Mouse (Mus musculus): ENCODE measurements around the gene Glis2. TPM values are rescaled to one million over a fixed set of nuclear protein-coding genes. Genes with fewer than 3 reads are reported as not detected.

Gene Glis2
- polyA plus RNA-seq, 1 experiment = 3.7 TPM

DNA sequence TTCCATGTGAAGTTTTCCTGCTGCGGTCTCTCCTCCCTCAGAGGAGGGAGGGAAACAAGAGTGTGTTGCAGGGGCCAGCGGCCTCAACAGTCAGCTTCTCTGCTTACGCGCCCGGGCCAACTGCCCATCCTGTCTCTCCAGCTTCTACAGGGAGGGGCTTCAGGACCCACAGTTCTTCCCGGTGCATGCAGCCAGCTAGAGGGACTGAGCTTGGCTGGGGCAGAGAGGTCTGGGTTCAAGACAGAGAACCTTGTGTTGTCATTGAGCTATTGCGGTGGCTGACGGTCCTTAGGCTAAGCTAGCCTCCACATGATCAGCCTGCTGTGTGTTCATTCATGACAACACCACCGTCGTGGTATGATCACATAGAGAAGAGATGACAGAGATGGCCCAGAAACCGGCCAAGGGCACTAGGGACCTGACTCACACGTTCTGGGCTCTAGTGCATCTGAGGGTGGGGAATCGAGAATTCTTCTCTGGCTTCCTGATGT, 53.2 kb downstream of the Glis2 start:
- TF ChIP-seq CTCF (IDR thresholded peaks at IDR 0.05; ENCODE audit: control insufficient read depth, insufficient read depth, insufficient replicate concordance, low read depth, low read length) (no peak), POLR2A (IDR thresholded peaks at IDR 0.05; ENCODE audit: control insufficient read depth, low read depth, low read length) (no peak)
- H3K4me1 ChIP-seq (ENCODE audit: control insufficient read depth, insufficient read depth, low read length) = peaks cover 22% of the 10 kb centered on the region
- no peak overlapping the region for H3K4me3 ChIP-seq (ENCODE audit: control insufficient read depth, low read depth, low read length)
- no peaks in the 10 kb centered on the region for H3K27me3 ChIP-seq (ENCODE audit: control insufficient read depth, insufficient read depth, low read length)
- H3K27ac ChIP-seq (ENCODE audit: control insufficient read depth, insufficient read depth, low read depth, low read length) = no peak overlapping the region
- H3K36me3 ChIP-seq (ENCODE audit: control insufficient read depth, insufficient read depth, low read length) = no peaks in the 10 kb centered on the region

DNA sequence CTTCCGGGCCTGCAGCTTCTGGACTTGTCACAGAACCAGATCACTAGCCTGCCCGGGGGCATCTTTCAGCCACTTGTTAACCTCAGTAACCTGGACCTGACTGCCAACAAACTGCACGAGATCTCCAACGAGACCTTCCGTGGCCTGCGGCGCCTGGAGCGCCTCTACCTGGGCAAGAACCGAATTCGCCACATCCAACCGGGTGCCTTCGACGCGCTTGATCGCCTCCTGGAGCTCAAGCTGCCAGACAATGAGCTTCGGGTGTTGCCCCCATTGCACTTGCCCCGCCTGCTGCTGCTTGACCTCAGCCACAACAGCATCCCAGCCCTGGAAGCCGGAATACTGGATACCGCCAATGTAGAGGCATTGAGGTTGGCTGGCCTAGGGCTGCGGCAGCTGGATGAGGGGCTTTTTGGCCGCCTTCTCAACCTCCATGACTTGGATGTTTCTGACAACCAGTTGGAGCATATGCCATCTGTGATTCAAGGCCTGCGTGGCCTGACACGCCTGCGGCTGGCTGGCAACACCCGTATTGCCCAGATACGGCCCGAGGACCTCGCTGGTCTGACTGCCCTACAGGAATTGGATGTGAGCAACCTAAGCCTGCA, 54.0 kb downstream of the Glis2 start:
- TF ChIP-seq POLR2A (IDR thresholded peaks at IDR 0.05; ENCODE audit: control insufficient read depth, low read depth, low read length) (no peak), CTCF (IDR thresholded peaks at IDR 0.05; ENCODE audit: control insufficient read depth, insufficient read depth, insufficient replicate concordance, low read depth, low read length) (no peak)
- H3K4me1 ChIP-seq (ENCODE audit: control insufficient read depth, insufficient read depth, low read length) = peaks cover 15% of the 10 kb centered on the region
- H3K4me3 ChIP-seq (ENCODE audit: control insufficient read depth, low read depth, low read length) = no peak overlapping the region
- no peak overlapping the region for H3K27ac ChIP-seq (ENCODE audit: control insufficient read depth, insufficient read depth, low read depth, low read length)
- H3K27me3 ChIP-seq (ENCODE audit: control insufficient read depth, insufficient read depth, low read length) = no peaks in the 10 kb centered on the region
- no peaks in the 10 kb centered on the region for H3K36me3 ChIP-seq (ENCODE audit: control insufficient read depth, insufficient read depth, low read length)

GRCm38 (mm10) chr16:4649211-4649610, 54.7 kb downstream of the Glis2 start:
- H3K4me1 ChIP-seq (ENCODE audit: control insufficient read depth, insufficient read depth, low read length) = peaks cover 15% of the 10 kb centered on the region
- TF ChIP-seq POLR2A (IDR thresholded peaks at IDR 0.05; ENCODE audit: control insufficient read depth, low read depth, low read length) (no peak), CTCF (IDR thresholded peaks at IDR 0.05; ENCODE audit: control insufficient read depth, insufficient read depth, insufficient replicate concordance, low read depth, low read length) (no peak)
- no peak overlapping the region for H3K4me3 ChIP-seq (ENCODE audit: control insufficient read depth, low read depth, low read length)
- H3K27me3 ChIP-seq (ENCODE audit: control insufficient read depth, insufficient read depth, low read length) = no peaks in the 10 kb centered on the region
- no peaks in the 10 kb centered on the region for H3K36me3 ChIP-seq (ENCODE audit: control insufficient read depth, insufficient read depth, low read length)
- H3K27ac ChIP-seq (ENCODE audit: control insufficient read depth, insufficient read depth, low read depth, low read length) = no peak overlapping the region

GRCm38 (mm10) chr16:4649692-4650091, 55.2 kb downstream of the Glis2 start:
- H3K27ac ChIP-seq (ENCODE audit: control insufficient read depth, insufficient read depth, low read depth, low read length) = no peak overlapping the region
- H3K36me3 ChIP-seq (ENCODE audit: control insufficient read depth, insufficient read depth, low read length) = no peaks in the 10 kb centered on the region
- H3K4me3 ChIP-seq (ENCODE audit: control insufficient read depth, low read depth, low read length) = no peak overlapping the region
- H3K27me3 ChIP-seq (ENCODE audit: control insufficient read depth, insufficient read depth, low read length) = no peaks in the 10 kb centered on the region
- peaks cover 15% of the 10 kb centered on the region for H3K4me1 ChIP-seq (ENCODE audit: control insufficient read depth, insufficient read depth, low read length)
- TF ChIP-seq CTCF (IDR thresholded peaks at IDR 0.05; ENCODE audit: control insufficient read depth, insufficient read depth, insufficient replicate concordance, low read depth, low read length) (no peak), POLR2A (IDR thresholded peaks at IDR 0.05; ENCODE audit: control insufficient read depth, low read depth, low read length) (no peak)

- TF ChIP-seq POLR2A (IDR thresholded peaks at IDR 0.05; ENCODE audit: control insufficient read depth, low read depth, low read length) (no peak), CTCF (IDR thresholded peaks at IDR 0.05; ENCODE audit: control insufficient read depth, insufficient read depth, insufficient replicate concordance, low read depth, low read length) (no peak)
- Histone ChIP-seq H3K36me3 (ENCODE audit: control insufficient read depth, insufficient read depth, low read length) (no peaks in the 10 kb centered on the region), H3K27me3 (ENCODE audit: control insufficient read depth, insufficient read depth, low read length) (no peaks in the 10 kb centered on the region), H3K27ac (ENCODE audit: control insufficient read depth, insufficient read depth, low read depth, low read length) (no peak overlapping the region), H3K4me3 (ENCODE audit: control insufficient read depth, low read depth, low read length) (no peak overlapping the region), H3K4me1 (ENCODE audit: control insufficient read depth, insufficient read depth, low read length) (peaks cover 15% of the 10 kb centered on the region)
Measured at GRCm38 (mm10) chr16:4650161-4650560, 55.6 kb downstream of the Glis2 start.

DNA sequence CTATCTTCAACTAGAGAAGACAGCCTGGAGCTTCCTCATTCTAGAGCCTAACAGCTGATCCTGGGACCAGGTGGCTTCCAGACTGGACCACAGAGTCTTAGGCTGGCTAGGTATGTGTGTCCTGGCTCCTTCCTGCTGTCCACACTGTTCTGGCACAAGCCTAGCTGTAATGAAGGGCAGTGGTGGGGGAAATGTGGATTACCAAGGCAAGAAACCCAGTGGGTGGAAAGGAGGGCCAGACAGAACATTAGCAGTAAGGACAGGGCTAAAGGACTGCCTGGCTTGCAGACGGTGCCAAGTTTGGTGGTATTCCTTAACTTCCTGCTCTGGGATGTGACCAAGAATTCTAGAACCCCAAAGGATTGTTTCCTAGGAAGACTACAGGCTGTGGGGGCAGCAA, 56.6 kb downstream of the Glis2 start:
- H3K4me1 ChIP-seq (ENCODE audit: control insufficient read depth, insufficient read depth, low read length) = peaks cover 11% of the 10 kb centered on the region
- no peak overlapping the region for H3K4me3 ChIP-seq (ENCODE audit: control insufficient read depth, low read depth, low read length)
- H3K36me3 ChIP-seq (ENCODE audit: control insufficient read depth, insufficient read depth, low read length) = no peaks in the 10 kb centered on the region
- peak overlapping the region; percentile 39 for H3K27ac ChIP-seq (ENCODE audit: control insufficient read depth, insufficient read depth, low read depth, low read length)
- no peaks in the 10 kb centered on the region for H3K27me3 ChIP-seq (ENCODE audit: control insufficient read depth, insufficient read depth, low read length)
- TF ChIP-seq CTCF (IDR thresholded peaks at IDR 0.05; ENCODE audit: control insufficient read depth, insufficient read depth, insufficient replicate concordance, low read depth, low read length) (no peak), POLR2A (IDR thresholded peaks at IDR 0.05; ENCODE audit: control insufficient read depth, low read depth, low read length) (no peak)

GRCm38 (mm10) chr16:4651624-4652023, 57.1 kb downstream of the Glis2 start:
- Histone ChIP-seq H3K27me3 (ENCODE audit: control insufficient read depth, insufficient read depth, low read length) (no peaks in the 10 kb centered on the region), H3K27ac (ENCODE audit: control insufficient read depth, insufficient read depth, low read depth, low read length) (no peak overlapping the region), H3K36me3 (ENCODE audit: control insufficient read depth, insufficient read depth, low read length) (no peaks in the 10 kb centered on the region), H3K4me1 (ENCODE audit: control insufficient read depth, insufficient read depth, low read length) (peaks cover 11% of the 10 kb centered on the region), H3K4me3 (ENCODE audit: control insufficient read depth, low read depth, low read length) (no peak overlapping the region)
- TF ChIP-seq CTCF (IDR thresholded peaks at IDR 0.05; ENCODE audit: control insufficient read depth, insufficient read depth, insufficient replicate concordance, low read depth, low read length) (no peak), POLR2A (IDR thresholded peaks at IDR 0.05; ENCODE audit: control insufficient read depth, low read depth, low read length) (no peak)

Data from testis, adult 2 months (tissue).